Mouse (Mus musculus) C2C12 (cell line): ENCODE results near the gene Egr4.

Experiments used
- CTCF ChIP-seq: IDR thresholded peaks from one replicate; pipeline ENCODE4 v1.5.1; 2011; ENCODE audit not compliant: control insufficient read depth, insufficient read depth, insufficient read length
- FOSL1 ChIP-seq: IDR thresholded peaks from one replicate; pipeline ENCODE4 v1.8.0; 2011; ENCODE audit warnings: mild to moderate bottlenecking, low read length; ENCODE audit not compliant: poor library complexity, insufficient read depth, severe bottlenecking
- MYOG ChIP-seq: IDR thresholded peaks from one replicate; pipeline ENCODE4 v1.6.1; 2011; ENCODE audit not compliant: control insufficient read depth, insufficient read length; ENCODE audit errors: extremely low read depth
- USF1 ChIP-seq: IDR thresholded peaks from one replicate; pipeline ENCODE4 v1.6.1; 2011; ENCODE audit warnings: low read depth, mild to moderate bottlenecking, control low read depth, moderate library complexity

DNA sequence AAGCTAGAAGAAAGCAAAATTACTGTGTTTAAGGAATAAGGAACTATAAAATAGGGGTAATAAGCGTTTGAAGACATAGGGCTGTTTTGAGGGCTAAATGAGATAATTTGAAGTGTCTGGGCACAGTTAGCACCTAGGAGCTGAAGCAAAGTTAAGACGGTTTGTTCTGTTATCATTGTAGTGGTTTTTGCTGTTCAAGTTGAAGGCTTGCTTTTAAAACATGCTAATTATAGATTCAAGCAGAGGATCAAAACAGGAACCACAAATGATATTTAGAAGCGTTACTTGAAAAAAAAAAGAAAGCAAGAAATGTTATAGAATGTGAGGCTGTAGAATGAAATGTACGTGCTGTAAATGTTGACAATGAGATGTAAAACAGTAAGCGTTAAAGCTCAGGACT is 34.3 kb upstream of the Egr4 start:
- TF ChIP-seq CTCF (no peak), USF1 (no peak), FOSL1 (no peak), MYOG (no peak)
